Mouse (Mus musculus) gastrocnemius, postnatal 10 days (tissue): ENCODE measurements around the gene Cdh22. TPM values are rescaled to one million over a fixed set of nuclear protein-coding genes. Genes with fewer than 3 reads are reported as not detected.

Experiments used
- DNase-seq: peaks from one replicate; pipeline ENCODE4 v3.0.0; 2021; ENCODE audit warnings: mixed read lengths
- total RNA-seq, 2 experiments: library from RNA; stranded (reverse); gene quantifications; 2 replicates each; pipeline ENCODE4 v1.2.3; 2021

Gene Cdh22
- total RNA-seq, 2 experiments from 2014 or later: 0.07 to 0.25 TPM

- no peak for DNase-seq
Measured at GRCm38 (mm10) chr2:165250903-165251302, 16.2 kb upstream of the Cdh22 start.

GRCm38 (mm10) chr2:165248967-165249366 lies 14.3 kb upstream of the Cdh22 start:
- DNase-seq: no peak

GRCm38 (mm10) chr2:165246349-165246748 lies 11.7 kb upstream of the Cdh22 start:
- DNase-seq: no peak

GRCm38 (mm10) chr2:165243122-165243720 lies 8.6 kb upstream of the Cdh22 start:
- no peak for DNase-seq

GRCm38 (mm10) chr2:165242575-165242974 lies 7.9 kb upstream of the Cdh22 start:
- DNase-seq: no peak

- no peak for DNase-seq
Measured at GRCm38 (mm10) chr2:165241786-165242185, 7.1 kb upstream of the Cdh22 start.

- no peak for DNase-seq
Measured at GRCm38 (mm10) chr2:165240371-165240770, 5.7 kb upstream of the Cdh22 start.

GRCm38 (mm10) chr2:165239533-165240144 lies 5.0 kb upstream of the Cdh22 start:
- no peak for DNase-seq

- DNase-seq: no peak
Measured at GRCm38 (mm10) chr2:165238416-165239145, 3.9 kb upstream of the Cdh22 start.

- peak; percentile 35 for DNase-seq
Measured at GRCm38 (mm10) chr2:165234291-165234612, 401 bp downstream of the Cdh22 start.

GRCm38 (mm10) chr2:165233491-165234290 lies 962 bp downstream of the Cdh22 start:
- DNase-seq: peak; percentile 70

- no peak for DNase-seq
Measured at GRCm38 (mm10) chr2:165229050-165229449, 5.6 kb downstream of the Cdh22 start.

- DNase-seq: no peak
Measured at GRCm38 (mm10) chr2:165223837-165224236, 10.8 kb downstream of the Cdh22 start.

GRCm38 (mm10) chr2:165221952-165222351 lies 12.7 kb downstream of the Cdh22 start:
- no peak for DNase-seq

GRCm38 (mm10) chr2:165220347-165220945 lies 14.2 kb downstream of the Cdh22 start:
- no peak for DNase-seq

GRCm38 (mm10) chr2:165218954-165219353 lies 15.7 kb downstream of the Cdh22 start:
- no peak for DNase-seq

- DNase-seq: no peak
Measured at GRCm38 (mm10) chr2:165217361-165218149, 17.1 kb downstream of the Cdh22 start.

GRCm38 (mm10) chr2:165215103-165215951 lies 19.3 kb downstream of the Cdh22 start:
- peak; percentile 41 for DNase-seq

GRCm38 (mm10) chr2:165211426-165212079 lies 23.1 kb downstream of the Cdh22 start:
- no peak for DNase-seq

GRCm38 (mm10) chr2:165210948-165211347 lies 23.7 kb downstream of the Cdh22 start:
- DNase-seq: no peak
